Mouse (Mus musculus): ENCODE results near the gene Uaca.

- no peak for TF ChIP-seq POLR2A (IDR thresholded peaks at IDR 0.05; ENCODE audit: extremely low read depth, insufficient read depth, low read length)
- no peak for TF ChIP-seq CTCF (IDR thresholded peaks at IDR 0.05; ENCODE audit: extremely low read depth, insufficient read depth, low read length)
Measured at GRCm38 (mm10) chr9:60752636-60753035, 41.7 kb upstream of the Uaca start.
